Mouse (Mus musculus) CH12.LX (cell line): ENCODE results near the gene Gm11492. TPM values are rescaled to one million over a fixed set of nuclear protein-coding genes. Genes with fewer than 3 reads are reported as not detected.

Experiments
- DNase-seq: peaks from one replicate; pipeline ENCODE4 v3.0.0-alpha.2; 2013; ENCODE audit errors: extremely low read depth
- H3K27ac ChIP-seq: 2 replicates; pipeline ENCODE4 v1.5.1; 2012; ENCODE audit warnings: low read depth, mild to moderate bottlenecking, control low read depth, moderate library complexity; ENCODE audit not compliant: insufficient read depth
- H3K27me3 ChIP-seq: replicated peaks from 2 replicates; pipeline ENCODE3; 2012; ENCODE audit warnings: inconsistent platforms
- H3K36me3 ChIP-seq, 2 experiments: replicated peaks in 1 of 2; 2 replicates each; pipeline versions ENCODE3 to v1.6.1; 2012; ENCODE audit warnings: inconsistent platforms in 1 of 2, low read length in 1 of 2, mild to moderate bottlenecking in 1 of 2, mixed read lengths in 1 of 2, moderate library complexity in 1 of 2; ENCODE audit not compliant: control insufficient read depth in 1 of 2, insufficient read depth in 1 of 2
- H3K4me1 ChIP-seq, 2 experiments: 2 replicates each; pipeline ENCODE4 v1.6.1; 2012; ENCODE audit warnings: inconsistent platforms in 1 of 2, moderate library complexity in 1 of 2; ENCODE audit not compliant: insufficient read depth in 2 of 2, control insufficient read depth in 1 of 2
- H3K4me2 ChIP-seq: 2 replicates; pipeline ENCODE4 v1.6.1; 2012; ENCODE audit warnings: low read depth, mild to moderate bottlenecking, control low read depth; ENCODE audit not compliant: poor library complexity, insufficient read depth, severe bottlenecking
- H3K4me3 ChIP-seq, 3 experiments: fragments of 150-350 bp in 1 of 3; sonication (generic) in 1 of 3; replicated peaks in 1 of 3; 2 replicates each; pipeline versions ENCODE3 to v1.5.1; 2011 to 2012; ENCODE audit warnings: low read depth in 2 of 3, low read length in 2 of 3, mild to moderate bottlenecking in 2 of 3, moderate library complexity in 2 of 3, control low read depth in 1 of 3, improper control_type of control experiment in 1 of 3, inconsistent platforms in 1 of 3, mixed read lengths in 1 of 3; ENCODE audit not compliant: poor library complexity in 1 of 3
- H3K79me2 ChIP-seq: replicated peaks from 2 replicates; pipeline ENCODE4 v1.6.1; 2012; ENCODE audit warnings: mild to moderate bottlenecking, moderate library complexity; ENCODE audit not compliant: control insufficient read depth, poor library complexity, insufficient read depth, severe bottlenecking; ENCODE audit errors: extremely low read depth
- H3K9ac ChIP-seq: 2 replicates; pipeline ENCODE4 v1.6.1; 2012; ENCODE audit warnings: low read depth, mild to moderate bottlenecking, control low read depth, moderate library complexity; ENCODE audit not compliant: insufficient read depth
- H3K9me3 ChIP-seq: replicated peaks from 2 replicates; pipeline ENCODE3; 2012; ENCODE audit warnings: low read length, inconsistent platforms, mixed read lengths
- CHD2 ChIP-seq: IDR thresholded peaks from 2 replicates; pipeline ENCODE4 v1.6.1; 2011; ENCODE audit warnings: low read length, improper control_type of control experiment
- JUN ChIP-seq: IDR thresholded peaks from 2 replicates; pipeline ENCODE4 v1.6.1; 2011; ENCODE audit warnings: low read depth, mild to moderate bottlenecking, low read length, improper control_type of control experiment, moderate library complexity; ENCODE audit not compliant: insufficient read depth
- JUND ChIP-seq: conservative IDR thresholded peaks from 2 replicates; pipeline ENCODE4 v1.6.1; 2011; ENCODE audit warnings: low read depth, low read length, improper control_type of control experiment
- MAX ChIP-seq: IDR thresholded peaks from 2 replicates; pipeline ENCODE4 v1.6.1; 2011; ENCODE audit warnings: low read length, improper control_type of control experiment
- MEF2A ChIP-seq: IDR thresholded peaks from 2 replicates; pipeline ENCODE4 v1.6.1; 2014; ENCODE audit warnings: low read depth, mild to moderate bottlenecking, inconsistent platforms, low read length, improper control_type of control experiment, borderline replicate concordance
- NRF1 ChIP-seq: IDR thresholded peaks from 2 replicates; pipeline ENCODE4 v1.6.1; 2014; ENCODE audit warnings: low read depth, mild to moderate bottlenecking, inconsistent platforms, low read length, improper control_type of control experiment, moderate library complexity
- POLR2AphosphoS2 ChIP-seq: IDR thresholded peaks from 2 replicates; pipeline ENCODE4 v1.6.1; 2011; ENCODE audit warnings: low read depth, low read length, improper control_type of control experiment
- SMC3 ChIP-seq: IDR thresholded peaks from 2 replicates; pipeline ENCODE4 v1.6.1; 2011; ENCODE audit warnings: low read depth, low read length, improper control_type of control experiment
- TBP ChIP-seq: conservative IDR thresholded peaks from 2 replicates; pipeline ENCODE4 v1.6.1; 2011; ENCODE audit warnings: low read depth, low read length, improper control_type of control experiment
- USF1 ChIP-seq: IDR thresholded peaks from 2 replicates; pipeline ENCODE4 v1.6.1; 2014; ENCODE audit warnings: low read depth, mild to moderate bottlenecking, inconsistent platforms, low read length, improper control_type of control experiment
- ZC3H11A ChIP-seq: IDR thresholded peaks from 2 replicates; pipeline ENCODE4 v1.6.1; 2012; ENCODE audit warnings: low read depth, mild to moderate bottlenecking, inconsistent platforms, low read length, improper control_type of control experiment
- ZNF384 ChIP-seq: IDR thresholded peaks from 2 replicates; pipeline ENCODE4 v1.6.1; 2012; ENCODE audit warnings: low read depth, low read length, improper control_type of control experiment, inconsistent platforms
- dilution Hi-C: fragments of 300-500 bp; cut with MboI; formaldehyde crosslinking; loops from 2 replicates; pipeline ENCODE4 v1.14.3; 2020; ENCODE audit warnings: low sequenced_read_pairs; ENCODE audit not compliant: extremely low pct_unique_long_range_greater_than_20kb, extremely low pct_ligation_motif_present
- in situ Hi-C: fragments of 300-500 bp; cut with MboI; formaldehyde crosslinking; loops from 3 replicates; pipeline ENCODE4 v1.14.3; 2019; ENCODE audit warnings: low sequenced_read_pairs, low pct_ligation_motif_present, low pct_unique_long_range_greater_than_20kb, mixed read lengths
- polyA plus RNA-seq: library from polyadenylated mRNA; unstranded; fragments of >175 nt; gene quantifications from 2 replicates; pipeline ENCODE4 v1.2.1, GENCODE M21; 2012; ENCODE audit warnings: low read depth; ENCODE audit not compliant: insufficient read length
- total RNA-seq, 2 experiments: library from RNA; depleted of rRNA; stranded (reverse); fragments of 300-350 nt in 1 of 2; fragments of >200 nt in 1 of 2; gene quantifications; 2 replicates each; pipeline ENCODE4 v1.2.3; 2012 to 2014

Gm11492 gene
- total and polyA plus RNA-seq, 3 experiments: not detected

GRCm38 (mm10) chr11:87577601-87578248 is 11.3 kb downstream of the Gm11492 start:
- Histone ChIP-seq H3K4me2 (peak overlapping the region; percentile 65), H3K9ac (no peak overlapping the region), H3K27ac (no peak overlapping the region), H3K4me3 (no peak overlapping the region), H3K27me3 (peaks cover 61% of the 10 kb centered on the region), H3K36me3 (no peaks in the 10 kb centered on the region), H3K9me3 (no peaks in the 10 kb centered on the region), H3K79me2 (no peaks in the 10 kb centered on the region), H3K4me1 (peaks cover 15 to 33% of the 10 kb centered on the region in 2 experiments)
- in situ Hi-C loops (no loop called here), dilution Hi-C loops (no loop called here)
- TF ChIP-seq MAX: no peak
- no peak for TF ChIP-seq POLR2AphosphoS2
- no peak for TF ChIP-seq USF1
- no peak for TF ChIP-seq JUND
- no peak for TF ChIP-seq MEF2A
- no peak for TF ChIP-seq NRF1
- DNase-seq: no peak

GRCm38 (mm10) chr11:87578249-87578962 is 12.0 kb downstream of the Gm11492 start:
- dilution Hi-C loops: no loop called here
- DNase-seq: no peak
- H3K36me3 ChIP-seq: no peaks in the 10 kb centered on the region
- H3K4me3 ChIP-seq: peak overlapping the region in 1 of 3 experiments; percentile 41
- in situ Hi-C loops: no loop called here
- no peaks in the 10 kb centered on the region for H3K9me3 ChIP-seq
- peaks cover 57% of the 10 kb centered on the region for H3K27me3 ChIP-seq
- H3K27ac ChIP-seq: no peak overlapping the region
- H3K79me2 ChIP-seq: no peaks in the 10 kb centered on the region
- H3K9ac ChIP-seq: no peak overlapping the region
- peaks cover 21 to 38% of the 10 kb centered on the region in 2 experiments for H3K4me1 ChIP-seq
- TF ChIP-seq ZNF384: peak; percentile 59; the same call in 1 of the 2 replicates
- no peak for TF ChIP-seq CHD2
- peak overlapping the region; percentile 65 for H3K4me2 ChIP-seq

GRCm38 (mm10) chr11:87578963-87579601 is 12.6 kb downstream of the Gm11492 start:
- Histone ChIP-seq H3K4me2 (peak overlapping the region; percentile 65), H3K27me3 (peaks cover 54% of the 10 kb centered on the region), H3K9me3 (no peaks in the 10 kb centered on the region), H3K9ac (no peak overlapping the region), H3K79me2 (no peaks in the 10 kb centered on the region), H3K4me1 (peaks cover 23 to 39% of the 10 kb centered on the region in 2 experiments), H3K36me3 (no peaks in the 10 kb centered on the region), H3K4me3 (peak overlapping the region in 1 of 3 experiments; percentile 41), H3K27ac (no peak overlapping the region)
- dilution Hi-C loops: no loop called here
- DNase-seq: no peak
- TF ChIP-seq TBP (no peak), SMC3 (no peak), ZC3H11A (no peak), JUN (no peak)
- in situ Hi-C loops: no loop called here
